Mouse (Mus musculus) CH12.LX (cell line): Measurements from ENCODE around the gene Herc2.

Experiments used
- CTCF ChIP-seq, 2 experiments: IDR thresholded peaks in 1 of 2; conservative IDR thresholded peaks in 1 of 2; 2 replicates each; pipeline ENCODE4 v1.5.1; 2011 to 2012; ENCODE audit warnings: low read depth in 2 of 2, low read length in 2 of 2, improper control_type of control experiment in 1 of 2, inconsistent platforms in 1 of 2, mild to moderate bottlenecking in 1 of 2, moderate library complexity in 1 of 2
- ELF1 ChIP-seq: IDR thresholded peaks from 2 replicates; pipeline ENCODE4 v1.6.1; 2014; ENCODE audit warnings: low read depth, mild to moderate bottlenecking, inconsistent platforms, low read length, improper control_type of control experiment
- EP300 ChIP-seq: IDR thresholded peaks from 2 replicates; pipeline ENCODE4 v1.6.1; 2011; ENCODE audit warnings: low read length, improper control_type of control experiment
- MAX ChIP-seq: IDR thresholded peaks from 2 replicates; pipeline ENCODE4 v1.6.1; 2011; ENCODE audit warnings: low read length, improper control_type of control experiment
- MAZ ChIP-seq: IDR thresholded peaks from 2 replicates; pipeline ENCODE4 v1.6.1; 2012; ENCODE audit warnings: low read depth, mild to moderate bottlenecking, inconsistent platforms, low read length, improper control_type of control experiment, moderate library complexity
- POLR2A ChIP-seq: IDR thresholded peaks from 2 replicates; pipeline ENCODE4 v1.6.1; 2011; ENCODE audit warnings: low read depth, mild to moderate bottlenecking, improper control_type of control experiment, low read length
- POLR2AphosphoS2 ChIP-seq: IDR thresholded peaks from 2 replicates; pipeline ENCODE4 v1.6.1; 2011; ENCODE audit warnings: low read depth, low read length, improper control_type of control experiment
- TCF12 ChIP-seq: IDR thresholded peaks from 2 replicates; pipeline ENCODE4 v1.6.1; 2014; ENCODE audit warnings: low read depth, mild to moderate bottlenecking, inconsistent platforms, low read length, improper control_type of control experiment
- USF1 ChIP-seq: IDR thresholded peaks from 2 replicates; pipeline ENCODE4 v1.6.1; 2014; ENCODE audit warnings: low read depth, mild to moderate bottlenecking, inconsistent platforms, low read length, improper control_type of control experiment

- TF ChIP-seq EP300 = no peak
- no peak for TF ChIP-seq CTCF (conservative IDR thresholded peaks at IDR 0.05 in 1 of 2, IDR thresholded peaks at IDR 0.05 in 1 of 2; ENCODE audit: low read depth in 2 of 2, low read length in 2 of 2)
- no peak for TF ChIP-seq TCF12
- TF ChIP-seq MAZ = no peak
- TF ChIP-seq ELF1 = no peak
- TF ChIP-seq POLR2A = no peak
- TF ChIP-seq MAX = no peak
- no peak for TF ChIP-seq USF1
- no peak for TF ChIP-seq POLR2AphosphoS2
Observed at GRCm38 (mm10) chr7:56121425-56121824, 71.4 kb downstream of the Herc2 start.
